Mouse (Mus musculus) regulatory T cell (primary cell): ENCODE results near the gene Card10.

ENCODE experiments used
- in situ Hi-C: fragments of 300-600 bp; cut with MboI, MseI; formaldehyde crosslinking; loops from one replicate; pipeline ENCODE4 v1.15.1; 2025; ENCODE audit warnings: high pct_unique_total_duplicates

Card10 gene

GRCm38 (mm10) chr15:78834233-78835005 is 31.6 kb upstream of the Card10 start:
- in situ Hi-C loops: no loop called here

GRCm38 (mm10) chr15:78833582-78833981 is 30.7 kb upstream of the Card10 start:
- in situ Hi-C loops: no loop called here

GRCm38 (mm10) chr15:78832701-78833123 is 29.9 kb upstream of the Card10 start:
- in situ Hi-C loops: no loop called here

- in situ Hi-C loops: no loop called here
These were observed 29.1 kb upstream of the Card10 start for GRCm38 (mm10) chr15:78831720-78832657.

- in situ Hi-C loops: no loop called here
These were observed 28.2 kb upstream of the Card10 start for GRCm38 (mm10) chr15:78830742-78831719.

GRCm38 (mm10) chr15:78829636-78830035 is 26.8 kb upstream of the Card10 start:
- in situ Hi-C loops: no loop called here

- in situ Hi-C loops: no loop called here
These were observed 25.5 kb upstream of the Card10 start for GRCm38 (mm10) chr15:78828315-78828714.

- in situ Hi-C loops: no loop called here
These were observed 23.7 kb upstream of the Card10 start for GRCm38 (mm10) chr15:78826213-78827204.

GRCm38 (mm10) chr15:78816074-78816391 is 13.2 kb upstream of the Card10 start:
- in situ Hi-C loops: no loop called here

- in situ Hi-C loops: no loop called here
These were observed 12.7 kb upstream of the Card10 start for GRCm38 (mm10) chr15:78815314-78816073.

- in situ Hi-C loops: no loop called here
These were observed 10.8 kb upstream of the Card10 start for GRCm38 (mm10) chr15:78813603-78814002.

- in situ Hi-C loops: no loop called here
These were observed 7.3 kb upstream of the Card10 start for GRCm38 (mm10) chr15:78810146-78810545.

- in situ Hi-C loops: no loop called here
These were observed 6.9 kb upstream of the Card10 start for GRCm38 (mm10) chr15:78809739-78810138.

- in situ Hi-C loops: no loop called here
These were observed 6.1 kb upstream of the Card10 start for GRCm38 (mm10) chr15:78808980-78809379.

GRCm38 (mm10) chr15:78807141-78807540 is 4.3 kb upstream of the Card10 start:
- in situ Hi-C loops: no loop called here

- in situ Hi-C loops: no loop called here
These were observed 3.8 kb upstream of the Card10 start for GRCm38 (mm10) chr15:78806614-78807013.

- in situ Hi-C loops: no loop called here
These were observed 2.5 kb upstream of the Card10 start for GRCm38 (mm10) chr15:78805351-78805750.

GRCm38 (mm10) chr15:78804326-78804725 is 1.5 kb upstream of the Card10 start:
- in situ Hi-C loops: no loop called here

GRCm38 (mm10) chr15:78803499-78803900 is 658 bp upstream of the Card10 start:
- in situ Hi-C loops: no loop called here
